Mouse (Mus musculus): ENCODE data around the gene Pnma5.
A peak's percentile ranks its signal among the peaks of the same experiment; 100 is the strongest.
"Not testable (repeated sequence)": the region's sequence is repeated elsewhere in the genome, so short reads cannot be mapped to it uniquely, and the experiment has no call there.

Pnma5 gene

DNA sequence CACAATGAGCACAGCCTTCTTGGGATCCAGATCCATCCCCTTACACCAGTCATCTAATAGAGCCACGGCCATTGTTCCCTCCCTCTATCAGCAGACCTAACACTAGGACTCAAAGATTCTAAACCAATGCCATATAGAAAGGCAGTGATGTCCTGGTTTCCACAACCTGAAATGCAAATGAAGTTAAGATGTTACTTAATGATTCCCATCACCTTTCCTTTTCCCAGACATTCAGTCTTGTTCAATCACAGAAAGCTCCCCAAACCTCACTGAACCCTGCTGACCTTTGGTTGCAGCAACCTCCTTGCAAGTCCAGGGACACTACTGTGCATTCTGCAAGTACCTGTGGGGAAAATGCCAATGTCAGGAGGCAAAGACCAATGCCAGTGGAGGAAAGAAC, at the start of gene Pnma5:
Pnma5 (minus strand) TSS at position 101 of the 400 bp plus-strand sequence.
- no peak for DNase-seq (ENCODE audit: low spot score)

DNA sequence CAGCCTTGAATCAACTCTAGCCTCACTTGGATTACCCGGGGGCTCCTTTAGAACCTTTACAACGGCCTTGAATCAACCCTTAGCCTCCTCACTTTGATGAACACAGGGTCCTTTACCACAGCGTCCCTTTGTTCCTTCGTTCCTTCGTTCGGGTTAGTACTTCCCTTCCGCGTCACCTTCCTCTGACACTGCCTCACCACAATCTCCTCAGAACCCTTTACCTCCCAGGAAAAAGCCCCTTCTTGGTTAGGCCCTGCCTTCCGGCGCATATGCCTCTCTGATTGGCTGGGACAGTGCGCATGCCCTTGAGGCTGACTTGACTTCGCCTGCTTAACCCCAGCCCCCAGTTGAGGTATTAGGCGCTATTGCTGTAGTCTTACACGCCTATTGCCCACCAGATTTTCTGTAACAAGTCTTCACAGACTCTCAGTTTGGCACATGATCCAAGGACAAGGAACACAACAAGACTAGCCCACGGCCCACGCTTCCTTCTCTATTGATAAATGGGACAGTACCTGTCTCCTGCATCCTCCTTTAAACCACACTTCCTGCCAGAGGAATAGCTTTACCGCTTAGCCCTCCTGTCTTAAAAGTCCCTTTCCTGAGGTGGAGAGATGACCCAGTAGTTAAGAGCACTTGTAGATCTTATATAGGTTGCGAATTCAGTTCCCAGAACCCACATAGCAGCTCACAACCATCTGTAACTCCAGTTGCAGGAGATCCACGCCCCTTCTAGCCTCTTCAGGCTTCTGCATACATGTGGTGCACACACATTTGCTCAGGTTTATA, 45.6 kb upstream of the Pnma5 start, which contains the start of gene Xlr4a:
Xlr4a (minus strand) TSS at position 212 of the 789 bp plus-strand sequence.
- not testable (repeated sequence) for DNase-seq (ENCODE audit: low spot score)

DNA sequence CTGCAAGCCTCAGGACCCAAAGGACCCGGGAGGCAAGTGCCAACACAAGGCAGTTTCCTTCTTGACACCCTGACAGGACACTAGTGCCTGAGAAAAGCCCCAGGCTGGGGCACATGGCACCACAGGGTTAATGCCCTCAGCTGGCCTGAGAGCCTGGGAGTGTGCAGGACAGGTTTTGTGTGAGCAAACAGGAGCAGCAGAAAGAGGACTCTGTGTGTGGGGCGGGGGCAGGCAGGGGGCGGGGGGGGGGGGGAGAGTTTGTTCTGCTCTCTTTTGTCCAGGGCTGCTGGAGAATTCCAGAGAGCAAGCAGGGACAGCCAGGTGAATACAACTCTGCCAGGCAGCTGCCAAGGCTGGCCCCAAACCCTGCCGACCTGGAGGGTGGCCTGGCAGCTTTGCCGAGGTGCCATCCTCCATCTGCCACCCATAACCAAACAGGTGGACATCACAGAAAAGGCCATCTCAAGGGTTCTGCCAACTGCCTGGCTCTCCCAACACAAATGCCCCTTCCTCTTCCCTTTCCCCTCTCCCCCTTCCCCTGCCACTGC, 29.9 kb upstream of the Pnma5 start:
- not testable (repeated sequence) for DNase-seq (ENCODE audit: low spot score)

DNA sequence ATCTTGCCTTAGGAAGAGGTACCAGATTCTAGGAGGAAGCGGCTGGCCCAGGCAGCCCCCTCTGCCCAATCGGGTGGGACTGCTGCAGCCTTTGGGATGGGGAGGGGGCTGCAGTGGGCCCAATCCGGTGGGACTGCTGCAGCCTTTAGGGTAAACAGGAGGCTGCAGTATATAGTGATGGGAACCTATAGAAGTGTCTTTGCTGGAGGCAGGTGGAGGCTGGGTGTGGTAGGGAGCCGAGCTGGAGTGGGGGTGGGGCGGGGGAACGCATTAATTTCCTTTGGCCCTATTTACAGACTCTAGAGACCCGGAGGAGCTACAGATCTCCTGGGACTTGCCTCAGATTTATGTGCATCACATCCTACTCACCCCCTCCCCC, 27.5 kb upstream of the Pnma5 start, which contains the start of gene Pnma3:
Pnma3 (plus strand) TSS at position 373 of the 379 bp plus-strand sequence.
- DNase-seq (ENCODE audit: low spot score), result no peak

DNA sequence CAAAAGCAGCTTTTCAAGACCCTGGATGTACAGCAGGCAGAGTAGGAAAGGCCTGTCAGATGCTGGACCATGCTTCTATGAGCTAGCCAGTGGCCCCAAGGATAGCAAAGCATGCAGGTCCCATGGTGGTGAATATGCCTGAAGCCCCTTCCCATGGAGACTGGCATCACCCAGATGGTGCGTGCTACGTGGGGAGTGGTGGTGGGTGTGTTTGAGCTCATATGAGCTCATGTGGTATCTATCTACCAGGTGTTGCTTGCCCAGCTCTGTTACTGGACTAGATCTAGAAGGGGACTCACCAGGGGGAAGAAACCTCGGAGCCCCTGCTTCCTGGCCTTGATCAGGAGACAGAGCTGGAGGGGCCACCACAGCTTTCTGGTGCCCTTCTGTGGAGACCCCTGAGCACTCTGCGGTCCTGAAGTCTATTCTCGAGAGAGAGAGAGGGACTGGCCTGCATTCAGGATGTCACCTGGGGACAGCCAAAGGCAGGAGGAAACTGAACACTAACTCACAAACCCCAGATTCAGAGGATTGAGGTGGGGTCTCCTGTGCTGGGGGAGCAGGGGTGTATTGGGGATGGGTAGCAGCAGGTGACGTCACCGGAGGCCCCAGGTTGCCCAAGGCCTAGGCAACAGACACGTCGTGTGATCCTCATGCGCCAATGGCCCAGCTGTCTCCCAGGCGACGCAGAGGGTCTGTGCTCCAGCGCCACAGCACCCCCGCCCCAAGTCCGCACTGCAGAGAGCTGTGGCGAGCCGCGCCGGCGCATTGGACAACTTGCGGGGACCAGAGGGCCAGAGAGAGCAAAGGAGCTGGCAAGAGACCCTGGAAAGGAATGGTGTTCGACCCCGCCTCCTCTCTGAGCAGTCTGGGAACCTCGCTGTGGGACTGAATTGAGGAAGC, 26.9 kb upstream of the Pnma5 start:
- no peak for DNase-seq (ENCODE audit: low spot score)

DNA sequence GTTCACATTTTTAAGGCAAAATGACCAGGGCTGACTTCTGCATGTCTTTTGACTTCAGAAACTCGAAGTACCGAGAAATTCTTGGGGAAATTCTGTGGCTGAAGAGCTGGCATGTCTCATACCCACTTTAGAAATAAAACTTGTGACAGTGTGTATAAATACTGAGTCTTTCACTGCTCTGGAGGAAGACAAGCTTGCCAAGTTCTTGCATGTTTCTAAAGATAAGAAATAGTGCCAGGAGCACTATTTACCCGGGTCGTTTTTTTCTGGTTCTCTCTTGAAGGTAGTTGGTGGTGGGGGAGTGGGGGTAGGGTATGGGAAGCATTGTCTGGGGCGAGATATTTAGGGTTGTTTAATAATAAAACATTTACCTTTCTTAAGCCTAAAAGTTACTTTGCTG, 25.4 kb upstream of the Pnma5 start:
- no peak for DNase-seq (ENCODE audit: low spot score)

DNA sequence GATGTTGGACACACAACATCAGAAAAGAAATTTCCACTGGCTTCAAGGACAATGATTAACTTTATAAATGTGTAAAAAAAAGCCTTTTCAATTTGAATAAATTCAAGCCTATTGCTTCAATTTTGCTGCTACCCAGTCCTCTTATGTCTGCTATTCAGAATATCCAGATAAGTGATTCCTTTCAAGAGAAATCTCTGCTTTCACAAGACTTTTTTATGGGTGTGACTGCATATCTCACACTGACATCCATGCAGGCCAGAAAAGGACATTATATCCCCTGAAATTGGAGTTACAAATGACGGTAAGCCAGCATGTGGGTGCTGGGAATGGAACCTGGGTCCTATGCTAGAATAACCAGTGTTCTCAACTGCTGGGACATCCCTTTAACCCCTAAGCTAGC, 24.6 kb upstream of the Pnma5 start:
- DNase-seq (ENCODE audit: low spot score), result no peak

DNA sequence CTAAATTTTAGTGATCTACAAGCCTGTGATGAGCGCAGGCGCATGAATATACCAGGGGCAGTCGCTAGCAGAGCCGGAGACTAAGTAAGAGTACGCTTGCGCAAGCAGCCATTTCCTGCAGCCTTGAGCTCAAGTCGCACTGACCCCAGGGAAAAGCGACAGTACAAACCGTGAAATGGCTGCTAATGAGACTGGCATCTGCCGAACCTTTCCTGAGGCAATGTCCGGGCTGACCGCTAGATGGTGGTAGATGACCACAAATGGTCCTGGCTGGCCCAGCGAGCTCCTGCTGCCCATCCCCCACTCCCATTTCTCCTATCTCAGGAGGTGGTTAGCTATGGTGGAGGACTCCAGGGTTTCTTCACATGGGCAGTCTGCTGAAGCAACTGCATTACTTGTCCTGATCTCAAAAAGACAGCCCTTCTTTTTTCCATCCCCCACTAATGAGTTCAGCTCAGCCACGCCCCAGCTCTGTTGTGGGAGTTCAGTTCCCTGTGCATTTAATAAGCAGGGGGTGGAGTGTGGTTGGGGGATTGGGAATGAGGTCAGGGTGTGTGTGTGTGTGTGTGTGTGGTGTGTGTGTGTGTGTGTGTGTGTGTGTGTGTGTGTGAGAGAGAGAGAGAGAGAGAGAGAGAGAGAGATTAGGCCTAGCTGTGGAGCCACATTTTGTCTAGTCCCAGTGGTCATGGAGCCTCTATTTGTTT, 17.1 kb upstream of the Pnma5 start:
- DNase-seq (ENCODE audit: low spot score), result peak; percentile 91

DNA sequence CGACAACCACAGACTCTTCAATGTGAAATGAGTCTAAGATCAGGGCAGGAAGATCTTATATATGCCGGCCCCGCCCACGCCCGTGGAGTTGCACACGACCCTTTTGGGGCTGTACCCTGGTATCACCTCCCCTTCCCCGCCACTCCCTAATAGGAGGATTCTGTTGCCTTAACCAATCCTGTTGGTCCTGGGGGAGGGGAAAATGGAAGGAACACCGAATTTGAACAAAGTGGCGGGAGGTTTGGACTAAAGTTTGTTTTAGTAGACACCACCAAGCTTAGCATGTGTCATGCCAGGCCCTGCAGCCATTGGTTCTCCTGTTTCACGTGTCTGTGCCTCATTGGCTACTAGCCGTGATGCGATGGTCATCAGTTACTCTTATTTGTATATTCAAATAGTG, 2.8 kb upstream of the Pnma5 start:
- no peak for DNase-seq (ENCODE audit: low spot score)

DNA sequence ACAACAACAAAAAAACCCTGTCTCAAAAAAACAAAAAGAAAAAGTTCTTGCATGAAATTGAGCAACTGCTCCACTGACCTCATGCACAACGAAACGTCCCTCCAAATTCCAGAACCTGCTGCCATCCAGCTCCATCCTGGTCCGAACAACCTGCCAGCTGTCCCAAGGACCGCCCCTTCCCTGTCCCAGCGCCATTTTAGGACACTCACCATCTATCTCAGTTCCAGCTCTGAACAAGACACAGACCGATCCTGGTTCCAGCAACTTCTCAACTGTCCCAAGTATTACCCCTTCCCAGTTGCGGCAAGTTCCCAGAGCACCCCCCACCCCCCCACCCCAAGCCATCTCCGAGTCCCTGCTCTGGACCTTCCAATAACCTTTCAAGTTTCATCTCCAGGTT, 1.9 kb upstream of the Pnma5 start:
- no peak for DNase-seq (ENCODE audit: low spot score)

DNA sequence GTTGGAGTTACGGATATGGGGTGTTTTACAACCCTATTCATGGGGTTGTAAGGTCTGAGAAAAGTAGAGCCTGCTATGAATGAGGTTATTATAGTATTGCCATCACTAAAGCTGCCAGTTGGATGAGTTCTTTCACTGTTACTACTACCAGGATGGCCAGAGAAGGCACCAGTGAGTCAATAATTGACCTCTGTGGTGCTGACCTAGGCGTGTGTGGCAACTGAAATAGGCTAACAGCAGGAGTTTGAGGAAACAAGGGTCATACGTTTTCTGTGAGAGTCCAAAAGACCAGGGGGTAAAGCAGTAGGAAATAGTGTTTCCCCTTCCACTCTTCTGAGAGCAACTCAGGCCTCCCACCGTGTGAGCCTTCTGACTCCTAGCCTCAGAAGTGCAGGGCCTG, 24.1 kb downstream of the Pnma5 start:
- DNase-seq (ENCODE audit: low spot score), result no peak

DNA sequence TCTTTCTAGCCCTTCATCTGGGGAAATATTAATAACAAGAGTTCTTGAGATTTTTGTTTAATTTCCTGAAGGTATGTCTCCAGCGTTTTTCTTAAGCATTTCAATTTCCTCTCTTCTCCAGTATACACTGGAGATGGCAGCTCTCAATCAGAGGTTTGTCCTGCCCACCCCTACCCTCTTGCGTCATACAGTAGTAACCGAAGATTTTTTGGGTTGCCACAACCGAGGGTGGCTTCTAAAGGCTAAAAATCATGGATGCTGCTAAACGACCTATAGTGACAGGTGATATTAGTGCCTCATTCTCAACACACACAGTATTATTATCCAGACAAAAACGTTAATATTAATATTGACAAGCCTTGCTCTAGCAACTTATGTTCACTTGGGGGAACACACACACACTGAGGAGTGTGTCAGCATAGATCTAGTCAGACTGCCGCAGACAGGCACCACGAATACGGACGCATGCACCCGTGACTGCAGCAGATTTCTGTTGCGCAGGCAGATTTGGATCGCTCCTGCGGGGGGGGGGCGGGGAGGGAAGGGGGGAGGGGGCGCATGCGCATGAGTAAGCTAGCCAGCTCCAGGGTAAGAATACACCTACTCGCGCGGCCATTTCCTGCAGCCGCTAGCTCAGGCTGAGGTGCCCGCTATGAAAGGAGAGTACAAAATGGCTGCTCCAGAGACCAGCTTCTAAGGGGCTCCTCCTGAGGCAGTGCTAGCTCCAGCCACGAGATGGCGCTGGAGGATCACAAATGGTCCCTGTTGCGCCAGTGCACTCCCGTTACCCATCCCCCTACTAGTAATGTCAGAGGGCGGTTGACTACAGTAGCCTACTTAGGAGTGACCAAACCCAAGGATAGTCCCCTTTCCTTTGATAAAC, 29.1 kb downstream of the Pnma5 start:
- DNase-seq (ENCODE audit: low spot score), result peak; percentile 90

DNA sequence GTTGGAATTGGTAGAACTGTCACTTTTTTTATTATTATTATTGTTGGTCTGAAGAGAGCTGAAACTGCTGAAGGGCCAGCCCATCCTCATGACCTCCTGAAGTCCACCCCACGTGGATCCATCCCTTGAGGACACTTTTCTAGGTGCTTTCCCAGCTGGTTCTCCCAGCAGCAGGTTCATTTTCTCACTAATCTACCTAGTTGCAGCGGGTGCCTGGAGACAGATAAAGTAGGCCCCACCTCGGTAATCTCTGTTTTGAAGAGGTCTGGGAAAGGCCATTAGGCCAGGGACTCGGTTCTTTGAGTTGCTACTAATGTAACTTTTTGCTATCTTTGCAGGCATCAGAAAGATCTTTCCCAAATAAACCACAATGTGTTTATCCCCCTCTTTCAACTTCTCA, 31.2 kb downstream of the Pnma5 start:
- no peak for DNase-seq (ENCODE audit: low spot score)

DNA sequence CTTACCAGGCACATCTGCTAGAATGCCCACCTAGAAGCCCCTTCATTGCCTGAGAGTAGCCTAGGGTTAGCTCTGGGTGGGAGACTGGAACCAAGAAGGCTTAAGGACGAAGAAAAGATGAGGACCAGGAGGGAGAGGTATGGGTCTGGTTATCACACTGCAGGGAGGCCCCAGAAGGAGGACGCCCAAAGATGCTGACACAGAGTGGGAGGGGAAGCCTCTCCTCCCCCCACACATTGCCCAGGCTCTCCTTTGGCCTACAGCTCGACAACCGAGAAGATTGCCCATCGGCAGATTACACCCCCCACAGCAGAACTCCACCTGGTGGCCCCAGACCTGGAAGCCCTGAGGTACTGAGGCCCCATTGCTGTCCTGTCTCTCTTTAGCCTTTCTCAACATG, 33.8 kb downstream of the Pnma5 start:
- DNase-seq (ENCODE audit: low spot score), result no peak

DNA sequence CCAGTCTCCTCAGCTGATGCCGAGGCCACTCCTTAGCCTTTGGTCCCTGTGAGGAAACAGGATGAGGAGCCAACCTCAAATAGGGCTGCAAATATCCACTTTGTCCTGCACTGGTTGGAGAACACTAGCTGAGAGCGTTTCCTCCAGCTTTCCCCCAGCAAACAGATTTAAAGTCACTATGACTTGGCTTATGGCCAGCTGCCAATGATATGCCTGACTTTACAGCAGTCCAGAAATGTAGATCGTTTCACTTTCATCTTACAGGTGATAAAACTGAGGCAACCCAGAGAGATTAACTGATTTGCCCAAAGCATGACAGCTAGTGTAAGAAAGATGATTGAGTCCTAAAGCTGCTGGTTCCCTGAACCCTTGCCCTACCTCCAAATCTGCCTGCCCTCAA, 41.4 kb downstream of the Pnma5 start:
- no peak for DNase-seq (ENCODE audit: low spot score)

DNA sequence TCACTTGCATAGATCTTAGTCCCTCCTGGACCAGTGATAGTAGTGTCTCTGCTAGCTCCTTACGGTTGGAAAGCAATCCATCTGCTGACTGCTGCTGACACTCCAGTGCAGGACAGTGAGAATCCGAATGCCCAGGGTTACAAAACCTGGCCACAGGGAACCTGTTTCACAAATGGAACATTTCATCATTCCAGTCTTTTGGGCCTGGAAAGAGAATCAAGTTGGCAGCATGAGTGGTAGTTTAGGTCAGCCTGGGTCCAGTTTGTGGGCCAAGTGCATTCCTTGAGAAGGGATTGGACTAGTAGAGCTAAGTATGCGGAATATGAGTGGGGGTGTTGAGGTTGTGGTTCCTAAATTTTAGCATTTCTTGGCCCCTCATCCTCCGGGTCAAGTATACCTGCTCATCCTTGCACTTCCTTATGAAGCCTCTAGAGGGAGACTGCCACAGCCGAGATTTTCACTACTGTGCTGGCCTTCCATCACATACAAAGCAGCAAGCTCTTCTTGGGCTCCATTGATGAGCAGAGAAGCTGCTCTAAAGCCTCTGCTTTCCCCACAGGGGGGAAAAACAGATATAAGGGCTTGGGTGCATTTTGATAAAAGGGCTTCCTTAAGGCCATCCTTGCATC, 44.5 kb downstream of the Pnma5 start:
- DNase-seq (ENCODE audit: low spot score), result no peak

DNA sequence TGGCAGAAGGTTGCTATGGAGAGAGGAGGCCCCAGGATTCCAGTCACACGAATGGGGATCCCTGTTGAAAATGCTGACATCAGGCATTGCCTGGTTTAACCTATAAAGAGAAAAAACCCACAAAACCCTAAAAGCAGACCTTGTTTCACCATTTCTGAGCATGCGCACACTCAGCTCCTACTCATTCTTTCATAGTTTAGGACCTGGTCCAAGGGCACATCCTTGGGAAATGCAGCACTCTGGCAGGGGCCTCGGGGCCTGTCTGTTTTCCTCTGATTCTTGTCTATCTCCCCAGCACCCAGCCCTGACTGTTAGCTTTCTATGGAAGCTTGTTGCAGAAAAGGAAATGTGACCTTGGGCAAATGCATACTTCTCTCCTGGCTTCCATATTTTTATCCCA, 46.3 kb downstream of the Pnma5 start:
- no peak for DNase-seq (ENCODE audit: low spot score)

DNA sequence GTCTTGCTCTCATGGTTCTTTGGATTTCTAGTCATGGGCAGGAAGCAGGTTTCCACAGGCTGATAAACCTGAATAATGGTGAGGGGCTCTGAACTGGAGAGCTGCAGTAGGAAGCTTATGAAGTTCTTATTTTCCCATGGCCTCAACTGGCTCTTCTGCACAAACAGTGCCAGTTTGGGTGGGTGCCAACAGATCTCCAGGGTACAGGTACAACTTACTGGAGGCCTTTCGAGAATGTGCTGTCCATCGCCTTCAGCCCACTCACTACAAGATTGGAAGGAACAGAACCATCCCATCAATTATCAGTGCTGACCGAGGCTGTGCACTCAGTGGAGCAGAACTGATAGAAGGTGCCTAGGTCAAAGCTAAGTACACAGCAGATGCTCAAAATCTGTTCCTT, 48.5 kb downstream of the Pnma5 start:
- DNase-seq (ENCODE audit: low spot score), result peak; percentile 7

DNA sequence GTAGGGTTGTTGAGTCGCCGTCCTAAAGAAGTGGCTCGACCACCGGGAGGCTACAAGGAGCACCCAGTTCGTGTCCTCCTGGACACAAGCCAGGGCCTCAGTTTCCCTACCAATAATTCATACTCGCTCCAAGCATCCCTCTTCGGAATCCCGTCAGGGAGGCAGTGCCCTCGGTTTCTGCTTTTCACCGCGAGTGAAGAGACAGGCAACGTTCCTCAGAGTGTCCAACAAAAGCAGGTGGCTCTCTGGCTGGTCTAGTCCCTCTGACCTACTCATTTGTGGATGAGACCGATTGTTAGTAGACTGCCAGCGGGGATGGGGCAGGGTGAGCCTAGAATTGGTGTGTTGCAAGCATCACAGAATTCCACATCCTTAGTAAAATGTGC, 49.4 kb downstream of the Pnma5 start:
- no peak for DNase-seq (ENCODE audit: low spot score)

DNA sequence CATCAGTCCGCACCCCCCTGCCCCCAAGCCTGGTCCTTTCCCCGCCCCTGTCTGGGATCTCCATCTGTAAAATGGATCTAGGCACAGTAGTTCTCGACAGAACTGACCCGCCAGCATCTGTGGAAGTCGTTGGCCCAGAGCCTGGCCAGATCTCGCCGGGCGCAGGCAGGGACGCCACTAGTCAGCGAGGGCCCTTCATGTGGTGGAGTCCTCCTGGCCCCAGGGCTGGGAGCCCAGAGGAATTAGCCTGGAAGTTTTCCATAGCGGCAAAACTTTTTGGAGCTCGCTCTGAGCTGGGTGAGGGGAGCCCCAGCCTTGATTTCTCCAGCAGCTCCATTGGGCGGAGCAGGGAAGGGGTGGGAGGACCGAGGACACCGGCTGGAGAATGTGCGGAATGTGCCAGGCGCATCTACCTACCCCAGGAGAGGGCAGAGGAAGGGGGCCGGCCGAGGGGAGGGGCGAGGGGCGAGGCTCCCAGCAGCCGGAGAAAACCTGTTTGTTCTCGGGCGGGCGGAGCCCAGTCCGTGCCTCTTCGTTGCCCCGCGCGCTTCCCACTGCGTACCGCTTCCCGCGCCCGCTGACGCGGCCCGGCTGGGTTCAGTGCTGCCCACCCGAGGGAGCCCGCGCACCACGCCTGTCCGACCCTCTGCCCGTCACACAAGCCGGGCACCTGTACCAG, 49.9 kb downstream of the Pnma5 start, which contains the start of gene Zfp185:
Zfp185 (plus strand) TSS at position 499 of the 679 bp plus-strand sequence.
- peak; percentile 67 for DNase-seq (ENCODE audit: low spot score)
